Mouse (Mus musculus): ENCODE measurements at regions not wholly inside any gene's neighbourhood (a gene's known extent, or its start where the extent isn't known, plus 50 kb on each side); places are given as distances from the start of the nearest gene placed in this dataset.
A peak's percentile ranks its signal among the peaks of the same experiment; 100 is the strongest.

- Histone ChIP-seq H3K79me2 (ENCODE audit: control insufficient read depth, insufficient read depth) (no peaks in the 10 kb centered on the region), H3K4me2 (ENCODE audit: low read depth) (peak overlapping the region; percentile 3), H3K4me3 (no peak overlapping the region), H3ac (ENCODE audit: control insufficient read depth, insufficient read length) (no peak overlapping the region), H3K27me3 (ENCODE audit: control insufficient read depth, insufficient read depth, insufficient read length) (no peaks in the 10 kb centered on the region), H3K36me3 (ENCODE audit: control insufficient read depth, insufficient read depth) (no peaks in the 10 kb centered on the region)
- TF ChIP-seq TCF3 (IDR thresholded peaks at IDR 0.05; ENCODE audit: insufficient read length, low read depth) (no peak), MYOD1 (IDR thresholded peaks at IDR 0.05; ENCODE audit: control insufficient read depth in 1 of 3, insufficient read length in 2 of 3, low read depth in 2 of 3) (no peak), CEBPB (IDR thresholded peaks at IDR 0.05; ENCODE audit: insufficient read depth, poor library complexity, severe bottlenecking) (no peak), E2F4 (IDR thresholded peaks at IDR 0.05; ENCODE audit: insufficient read depth) (no peak), REST (IDR thresholded peaks at IDR 0.05; ENCODE audit: insufficient read depth, insufficient read length) (no peak), MYOG (IDR thresholded peaks at IDR 0.05; ENCODE audit: control insufficient read depth in 1 of 3, insufficient read depth in 1 of 3, insufficient read length in 2 of 3, low read depth in 2 of 3) (no peak), POLR2AphosphoS2 (IDR thresholded peaks at IDR 0.05; ENCODE audit: insufficient read length, low read depth) (no peak), SRF (IDR thresholded peaks at IDR 0.05; ENCODE audit: control insufficient read depth, insufficient read length, low read depth) (no peak), TCF12 (IDR thresholded peaks at IDR 0.05; ENCODE audit: insufficient read depth, poor library complexity, severe bottlenecking) (no peak), POLR2A (IDR thresholded peaks at IDR 0.05; ENCODE audit: insufficient read length, low read depth) (no peak), MAX (IDR thresholded peaks at IDR 0.05; ENCODE audit: low read depth) (no peak), USF1 (IDR thresholded peaks at IDR 0.05; ENCODE audit: low read depth) (no peak)
Observed at GRCm38 (mm10) chr1:60652570-60653011, 64.0 kb upstream of the Cd28 start.

DNA sequence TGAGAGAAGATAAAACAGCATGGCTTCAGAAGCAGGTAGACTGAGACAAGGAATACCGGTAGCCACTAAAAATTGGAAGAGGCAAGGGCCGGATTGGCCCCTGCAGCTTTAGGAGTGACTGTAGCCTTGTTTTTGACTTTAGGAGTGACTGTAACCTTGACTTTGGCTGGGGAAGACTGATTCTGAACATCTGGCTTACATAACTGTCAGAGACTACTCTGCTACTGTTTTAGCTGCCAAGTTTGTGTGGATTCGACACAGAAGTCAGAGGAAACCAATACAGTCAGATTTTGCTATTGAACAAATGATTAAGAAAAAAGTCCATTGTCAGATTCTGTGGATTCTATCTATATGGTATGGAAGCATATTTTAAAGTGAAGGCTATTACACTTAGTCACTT is 66.4 kb upstream of the Cd28 start:
- H3K79me2 ChIP-seq (ENCODE audit: control insufficient read depth, insufficient read depth), result no peaks in the 10 kb centered on the region
- TF ChIP-seq SRF (IDR thresholded peaks at IDR 0.05; ENCODE audit: control insufficient read depth, insufficient read length, low read depth) (no peak), CEBPB (IDR thresholded peaks at IDR 0.05; ENCODE audit: insufficient read depth, poor library complexity, severe bottlenecking) (no peak), REST (IDR thresholded peaks at IDR 0.05; ENCODE audit: insufficient read depth, insufficient read length) (no peak), MYOG (IDR thresholded peaks at IDR 0.05; ENCODE audit: control insufficient read depth in 1 of 3, insufficient read depth in 1 of 3, insufficient read length in 2 of 3, low read depth in 2 of 3) (no peak), TCF12 (IDR thresholded peaks at IDR 0.05; ENCODE audit: insufficient read depth, poor library complexity, severe bottlenecking) (no peak), USF1 (IDR thresholded peaks at IDR 0.05; ENCODE audit: low read depth) (no peak), POLR2A (IDR thresholded peaks at IDR 0.05; ENCODE audit: insufficient read length, low read depth) (no peak), E2F4 (IDR thresholded peaks at IDR 0.05; ENCODE audit: insufficient read depth) (no peak), POLR2AphosphoS2 (IDR thresholded peaks at IDR 0.05; ENCODE audit: insufficient read length, low read depth) (no peak), TCF3 (IDR thresholded peaks at IDR 0.05; ENCODE audit: insufficient read length, low read depth) (no peak), MAX (IDR thresholded peaks at IDR 0.05; ENCODE audit: low read depth) (no peak), MYOD1 (IDR thresholded peaks at IDR 0.05; ENCODE audit: control insufficient read depth in 1 of 3, insufficient read length in 2 of 3, low read depth in 2 of 3) (no peak)

DNA sequence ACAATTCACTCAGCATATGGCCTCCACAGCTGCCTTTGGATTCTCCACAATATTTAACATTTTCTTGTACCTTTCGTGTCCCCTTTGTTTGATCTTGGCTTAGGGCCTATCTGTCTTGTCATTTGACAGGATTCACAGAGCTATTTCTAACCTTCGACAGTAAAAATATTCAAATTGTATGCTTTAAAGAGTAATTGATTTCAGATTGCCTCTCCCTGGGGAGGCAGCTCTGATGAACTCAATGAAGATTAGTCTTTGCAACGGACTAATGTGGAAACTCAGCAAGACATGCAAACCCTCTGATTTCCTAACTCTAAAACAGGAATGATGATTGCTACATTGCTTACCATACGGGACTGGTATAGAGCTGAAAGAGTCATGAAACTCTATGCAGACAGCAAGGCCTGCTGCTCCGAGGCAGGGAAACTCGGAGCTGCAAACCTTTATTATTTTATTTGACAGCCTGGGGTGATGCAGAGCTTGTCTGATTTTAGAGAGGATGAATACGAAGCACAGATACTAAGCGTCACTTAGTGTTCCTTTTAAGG is 67.2 kb upstream of the Cd28 start:
- Histone ChIP-seq H3K4me2 (ENCODE audit: low read depth) (no peak overlapping the region), H3K36me3 (ENCODE audit: control insufficient read depth, insufficient read depth) (no peaks in the 10 kb centered on the region), H3K4me3 (no peak overlapping the region), H3K27me3 (ENCODE audit: control insufficient read depth, insufficient read depth, insufficient read length) (no peaks in the 10 kb centered on the region), H3ac (ENCODE audit: control insufficient read depth, insufficient read length) (no peak overlapping the region), H3K79me2 (ENCODE audit: control insufficient read depth, insufficient read depth) (no peaks in the 10 kb centered on the region)
- TF ChIP-seq TCF3 (IDR thresholded peaks at IDR 0.05; ENCODE audit: insufficient read length, low read depth) (no peak), MAX (IDR thresholded peaks at IDR 0.05; ENCODE audit: low read depth) (no peak), SRF (IDR thresholded peaks at IDR 0.05; ENCODE audit: control insufficient read depth, insufficient read length, low read depth) (no peak), POLR2A (IDR thresholded peaks at IDR 0.05; ENCODE audit: insufficient read length, low read depth) (no peak), MYOG (IDR thresholded peaks at IDR 0.05; ENCODE audit: control insufficient read depth in 1 of 3, insufficient read depth in 1 of 3, insufficient read length in 2 of 3, low read depth in 2 of 3) (no peak), TCF12 (IDR thresholded peaks at IDR 0.05; ENCODE audit: insufficient read depth, poor library complexity, severe bottlenecking) (no peak), MYOD1 (IDR thresholded peaks at IDR 0.05; ENCODE audit: control insufficient read depth in 1 of 3, insufficient read length in 2 of 3, low read depth in 2 of 3) (no peak), E2F4 (IDR thresholded peaks at IDR 0.05; ENCODE audit: insufficient read depth) (no peak), CEBPB (IDR thresholded peaks at IDR 0.05; ENCODE audit: insufficient read depth, poor library complexity, severe bottlenecking) (no peak)

More for the DNA sequence above, 66.4 kb upstream of the Cd28 start:
- no peak overlapping the region for H3K4me2 ChIP-seq (ENCODE audit: low read depth)
- no peaks in the 10 kb centered on the region for H3K27me3 ChIP-seq (ENCODE audit: control insufficient read depth, insufficient read depth, insufficient read length)
- H3K4me3 ChIP-seq, result no peak overlapping the region
- no peaks in the 10 kb centered on the region for H3K36me3 ChIP-seq (ENCODE audit: control insufficient read depth, insufficient read depth)
- no peak overlapping the region for H3ac ChIP-seq (ENCODE audit: control insufficient read depth, insufficient read length)

- TF ChIP-seq POLR2AphosphoS2 (IDR thresholded peaks at IDR 0.05; ENCODE audit: insufficient read length, low read depth) (no peak), MYOG (IDR thresholded peaks at IDR 0.05; ENCODE audit: control insufficient read depth in 1 of 3, insufficient read depth in 1 of 3, insufficient read length in 2 of 3, low read depth in 2 of 3) (no peak), TCF3 (IDR thresholded peaks at IDR 0.05; ENCODE audit: insufficient read length, low read depth) (no peak), SRF (IDR thresholded peaks at IDR 0.05; ENCODE audit: control insufficient read depth, insufficient read length, low read depth) (no peak), USF1 (IDR thresholded peaks at IDR 0.05; ENCODE audit: low read depth) (no peak), MAX (IDR thresholded peaks at IDR 0.05; ENCODE audit: low read depth) (no peak), POLR2A (IDR thresholded peaks at IDR 0.05; ENCODE audit: insufficient read length, low read depth) (no peak), REST (IDR thresholded peaks at IDR 0.05; ENCODE audit: insufficient read depth, insufficient read length) (no peak), TCF12 (IDR thresholded peaks at IDR 0.05; ENCODE audit: insufficient read depth, poor library complexity, severe bottlenecking) (no peak), E2F4 (IDR thresholded peaks at IDR 0.05; ENCODE audit: insufficient read depth) (no peak)
- Histone ChIP-seq H3K36me3 (ENCODE audit: control insufficient read depth, insufficient read depth) (no peaks in the 10 kb centered on the region), H3K4me2 (ENCODE audit: low read depth) (no peak overlapping the region)
Observed at GRCm38 (mm10) chr1:60646828-60647227, 69.8 kb upstream of the Cd28 start.

More at GRCm38 (mm10) chr1:60646828-60647227, 69.8 kb upstream of the Cd28 start:
- Histone ChIP-seq H3K27me3 (ENCODE audit: control insufficient read depth, insufficient read depth, insufficient read length) (no peaks in the 10 kb centered on the region), H3ac (ENCODE audit: control insufficient read depth, insufficient read length) (no peak overlapping the region), H3K4me3 (no peak overlapping the region), H3K79me2 (ENCODE audit: control insufficient read depth, insufficient read depth) (no peaks in the 10 kb centered on the region)

All from myocyte (in vitro differentiated cells).